Mouse (Mus musculus) heart, adult 2 months (tissue): ENCODE data around the gene Zdhhc13.

Experiments used
- CTCF ChIP-seq: fragments of 200-600 bp; IDR thresholded peaks from 2 replicates; pipeline ENCODE4 v1.8.1; 2022; ENCODE audit warnings: antibody characterized with exemption, mild to moderate bottlenecking, moderate library complexity
- EP300 ChIP-seq: fragments of 200-500 bp; IDR thresholded peaks from 2 replicates; pipeline ENCODE4 v1.6.1; 2011; ENCODE audit warnings: low read depth, low read length, control low read depth; ENCODE audit not compliant: insufficient read depth
- POLR2A ChIP-seq: fragments of 200-500 bp; IDR thresholded peaks from 2 replicates; pipeline ENCODE4 v1.6.1; 2011; ENCODE audit warnings: mild to moderate bottlenecking, low read depth, low read length, control low read depth; ENCODE audit not compliant: insufficient read depth

DNA sequence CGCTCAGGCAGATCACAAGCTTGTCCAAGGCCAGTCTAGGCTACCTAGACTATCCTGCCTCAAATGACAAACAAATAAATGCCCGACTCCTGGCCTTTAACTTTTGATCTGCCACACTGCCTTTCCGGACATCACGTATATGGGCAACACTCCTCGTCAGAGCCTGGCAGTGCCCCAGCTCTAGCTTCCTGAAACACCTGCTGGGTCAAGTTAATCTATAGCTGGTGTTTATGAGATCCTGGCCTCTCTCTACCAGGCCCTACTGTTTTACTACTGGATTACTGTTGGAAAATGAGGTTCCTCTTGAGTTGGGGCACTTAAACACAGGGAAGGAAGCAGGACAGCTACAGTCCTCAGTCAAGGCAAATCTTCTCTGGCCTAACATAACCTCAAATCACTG lies 15.5 kb upstream of the Zdhhc13 start:
- no peak for TF ChIP-seq POLR2A
- TF ChIP-seq EP300: no peak
- TF ChIP-seq CTCF: no peak
